Mouse (Mus musculus): ENCODE results near the gene Klc1.

Klc1 gene

GRCm38 (mm10) chr12:111853011-111853436, 94.4 kb downstream of the Klc1 start:
- no peak for DNase-seq (ENCODE audit: low spot score in 2 of 2)

GRCm38 (mm10) chr12:111853546-111853945, 94.9 kb downstream of the Klc1 start:
- no peak for DNase-seq (ENCODE audit: low spot score in 2 of 2)

GRCm38 (mm10) chr12:111855448-111855847, 96.8 kb downstream of the Klc1 start:
- no peak for DNase-seq (ENCODE audit: low spot score in 2 of 2)

All from left cerebral cortex, adult 9 months (tissue).